Mouse (Mus musculus): ENCODE results near the gene Rbm7. TPM values are rescaled to one million over a fixed set of nuclear protein-coding genes. Genes with fewer than 3 reads are reported as not detected.
A peak's percentile ranks its signal among the peaks of the same experiment; 100 is the strongest.
"Not testable (repeated sequence)": the region's sequence is repeated elsewhere in the genome, so short reads cannot be mapped to it uniquely, and the experiment has no call there.

The Rbm7 gene
- polyA plus RNA-seq, 1 experiment = 50.4 TPM

GRCm38 (mm10) chr9:48479838-48480410 is 15.2 kb downstream of the Rbm7 start:
- Histone ChIP-seq H3K36me3 (ENCODE audit: control insufficient read depth, insufficient read depth, low read length) (no peaks in the 10 kb centered on the region), H3K27me3 (ENCODE audit: control insufficient read depth, insufficient read depth, low read length) (no peaks in the 10 kb centered on the region), H3K4me1 (ENCODE audit: control insufficient read depth, insufficient read depth, low read length) (peaks cover 9% of the 10 kb centered on the region), H3K4me3 (ENCODE audit: control insufficient read depth, low read depth, low read length) (peak overlapping the region; percentile 96), H3K27ac (ENCODE audit: control insufficient read depth, insufficient read depth, low read depth, low read length) (peak overlapping the region; percentile 73)
- TF ChIP-seq POLR2A (IDR thresholded peaks at IDR 0.05; ENCODE audit: control insufficient read depth, low read depth, low read length) = no peak
- no peak for TF ChIP-seq CTCF (IDR thresholded peaks at IDR 0.05; ENCODE audit: control insufficient read depth, insufficient read depth, insufficient replicate concordance, low read depth, low read length)

GRCm38 (mm10) chr9:48478808-48479207 is 16.3 kb downstream of the Rbm7 start:
- Histone ChIP-seq H3K4me3 (ENCODE audit: control insufficient read depth, low read depth, low read length) (no peak overlapping the region; the same call in 1 of the 2 replicates), H3K27ac (ENCODE audit: control insufficient read depth, insufficient read depth, low read depth, low read length) (no peak overlapping the region), H3K36me3 (ENCODE audit: control insufficient read depth, insufficient read depth, low read length) (no peaks in the 10 kb centered on the region), H3K27me3 (ENCODE audit: control insufficient read depth, insufficient read depth, low read length) (no peaks in the 10 kb centered on the region), H3K4me1 (ENCODE audit: control insufficient read depth, insufficient read depth, low read length) (peaks cover 9% of the 10 kb centered on the region)
- TF ChIP-seq CTCF (IDR thresholded peaks at IDR 0.05; ENCODE audit: control insufficient read depth, insufficient read depth, insufficient replicate concordance, low read depth, low read length) (no peak), POLR2A (IDR thresholded peaks at IDR 0.05; ENCODE audit: control insufficient read depth, low read depth, low read length) (no peak)

GRCm38 (mm10) chr9:48476236-48477165 is 18.6 kb downstream of the Rbm7 start:
- TF ChIP-seq CTCF (IDR thresholded peaks at IDR 0.05; ENCODE audit: control insufficient read depth, insufficient read depth, insufficient replicate concordance, low read depth, low read length) (no peak), POLR2A (IDR thresholded peaks at IDR 0.05; ENCODE audit: control insufficient read depth, low read depth, low read length) (no peak)
- Histone ChIP-seq H3K36me3 (ENCODE audit: control insufficient read depth, insufficient read depth, low read length) (no peaks in the 10 kb centered on the region), H3K4me3 (ENCODE audit: control insufficient read depth, low read depth, low read length) (no peak overlapping the region)

GRCm38 (mm10) chr9:48474367-48474766 is 20.7 kb downstream of the Rbm7 start:
- Histone ChIP-seq H3K27me3 (ENCODE audit: control insufficient read depth, insufficient read depth, low read length) (no peaks in the 10 kb centered on the region), H3K27ac (ENCODE audit: control insufficient read depth, insufficient read depth, low read depth, low read length) (no peak overlapping the region), H3K4me3 (ENCODE audit: control insufficient read depth, low read depth, low read length) (no peak overlapping the region), H3K36me3 (ENCODE audit: control insufficient read depth, insufficient read depth, low read length) (no peaks in the 10 kb centered on the region), H3K4me1 (ENCODE audit: control insufficient read depth, insufficient read depth, low read length) (0 out of 2 replicates have a peak, but pooled peaks cover under 1% of the 10 kb centered on the region)
- TF ChIP-seq CTCF (IDR thresholded peaks at IDR 0.05; ENCODE audit: control insufficient read depth, insufficient read depth, insufficient replicate concordance, low read depth, low read length) = no peak
- TF ChIP-seq POLR2A (IDR thresholded peaks at IDR 0.05; ENCODE audit: control insufficient read depth, low read depth, low read length) = no peak

More at GRCm38 (mm10) chr9:48476236-48477165, 18.6 kb downstream of the Rbm7 start:
- Histone ChIP-seq H3K27ac (ENCODE audit: control insufficient read depth, insufficient read depth, low read depth, low read length) (no peak overlapping the region), H3K4me1 (ENCODE audit: control insufficient read depth, insufficient read depth, low read length) (peaks cover 9% of the 10 kb centered on the region), H3K27me3 (ENCODE audit: control insufficient read depth, insufficient read depth, low read length) (no peaks in the 10 kb centered on the region)

- Histone ChIP-seq H3K27ac (ENCODE audit: control insufficient read depth, insufficient read depth, low read depth, low read length) (no peak overlapping the region), H3K27me3 (ENCODE audit: control insufficient read depth, insufficient read depth, low read length) (no peaks in the 10 kb centered on the region), H3K4me1 (ENCODE audit: control insufficient read depth, insufficient read depth, low read length) (no peaks in the 10 kb centered on the region), H3K4me3 (ENCODE audit: control insufficient read depth, low read depth, low read length) (no peak overlapping the region), H3K36me3 (ENCODE audit: control insufficient read depth, insufficient read depth, low read length) (no peaks in the 10 kb centered on the region)
- no peak for TF ChIP-seq CTCF (IDR thresholded peaks at IDR 0.05; ENCODE audit: control insufficient read depth, insufficient read depth, insufficient replicate concordance, low read depth, low read length)
- TF ChIP-seq POLR2A (IDR thresholded peaks at IDR 0.05; ENCODE audit: control insufficient read depth, low read depth, low read length) = no peak
Measured at GRCm38 (mm10) chr9:48473131-48473530, 22.0 kb downstream of the Rbm7 start.

GRCm38 (mm10) chr9:48472441-48473025 is 22.6 kb downstream of the Rbm7 start:
- Histone ChIP-seq H3K36me3 (ENCODE audit: control insufficient read depth, insufficient read depth, low read length) (no peaks in the 10 kb centered on the region), H3K4me3 (ENCODE audit: control insufficient read depth, low read depth, low read length) (no peak overlapping the region), H3K4me1 (ENCODE audit: control insufficient read depth, insufficient read depth, low read length) (no peaks in the 10 kb centered on the region), H3K27ac (ENCODE audit: control insufficient read depth, insufficient read depth, low read depth, low read length) (no peak overlapping the region), H3K27me3 (ENCODE audit: control insufficient read depth, insufficient read depth, low read length) (no peaks in the 10 kb centered on the region)
- no peak for TF ChIP-seq POLR2A (IDR thresholded peaks at IDR 0.05; ENCODE audit: control insufficient read depth, low read depth, low read length)

GRCm38 (mm10) chr9:48467471-48467870 is 27.6 kb downstream of the Rbm7 start:
- not testable (repeated sequence) for H3K4me1 ChIP-seq (ENCODE audit: control insufficient read depth, insufficient read depth, low read length); H3K27me3 ChIP-seq (ENCODE audit: control insufficient read depth, insufficient read depth, low read length); H3K4me3 ChIP-seq (ENCODE audit: control insufficient read depth, low read depth, low read length); H3K27ac ChIP-seq (ENCODE audit: control insufficient read depth, insufficient read depth, low read depth, low read length); H3K36me3 ChIP-seq (ENCODE audit: control insufficient read depth, insufficient read depth, low read length)

All from testis, adult 2 months (tissue).